Mouse (Mus musculus) activated CD4-positive, CD25-positive, alpha-beta regulatory T cell, adult 4 months (primary cell): ENCODE results near the gene BC100530. TPM values are rescaled to one million over a fixed set of nuclear protein-coding genes. Genes with fewer than 3 reads are reported as not detected.
"Not testable (repeated sequence)": the region's sequence is repeated elsewhere in the genome, so short reads cannot be mapped to it uniquely, and the experiment has no call there.

Source experiments
- ATAC-seq: one replicate; pipeline ENCODE4 v1.8.0; 2017
- polyA plus RNA-seq, 2 experiments: library from polyadenylated mRNA; unstranded; fragments of 100-300 nt; shearing (Covaris generic); gene quantifications; one replicate each; pipeline ENCODE4 v1.2.1; 2017

BC100530 gene
- polyA plus RNA-seq: not detected

GRCm38 (mm10) chr16:36367648-36368047 lies at the start of gene BC100530:
TSS of gene BC100530 (minus strand) at chr16:36367748.
- ATAC-seq: not testable (repeated sequence)

GRCm38 (mm10) chr16:36408357-36408756 lies 40.8 kb upstream of the BC100530 start, which contains the start of gene Stfa2:
TSS of gene Stfa2 (minus strand) at chr16:36408457.
- no peak for ATAC-seq

GRCm38 (mm10) chr16:36389060-36389459 lies 21.5 kb upstream of the BC100530 start:
- no peak for ATAC-seq

GRCm38 (mm10) chr16:36337171-36337570 lies 30.4 kb downstream of the BC100530 start:
- no peak for ATAC-seq

- ATAC-seq: no peak
Measured at GRCm38 (mm10) chr16:36334232-36334631, 33.3 kb downstream of the BC100530 start, which contains the start of gene BC117090. TSS of gene BC117090 (minus strand) at chr16:36334332.

- no peak for ATAC-seq
Measured at GRCm38 (mm10) chr16:36319286-36319685, 48.3 kb downstream of the BC100530 start.

GRCm38 (mm10) chr16:36316111-36316510 lies 51.4 kb downstream of the BC100530 start:
- ATAC-seq: not testable (repeated sequence)

Other genes with a start within 250 kb of the BC100530 start
- under 1 TPM in 1 of 2 experiments, not detected in 1; 0.37 TPM for gene Csta1, start 236.5 kb downstream of the BC100530 start, polyA plus RNA-seq
- gene Stfa2l1, start 210.9 kb downstream of the BC100530 start, polyA plus RNA-seq: not detected
- gene Gm5483, start 183.5 kb downstream of the BC100530 start, polyA plus RNA-seq: not detected
- not detected for gene Gm5416, start 157.3 kb downstream of the BC100530 start, polyA plus RNA-seq
- not detected for gene 2010005H15Rik, start 146.3 kb downstream of the BC100530 start, polyA plus RNA-seq
- gene Stfa1, start 90.8 kb downstream of the BC100530 start, polyA plus RNA-seq: not detected
- gene BC117090, start 33.4 kb downstream of the BC100530 start, polyA plus RNA-seq: not detected
- gene Stfa2, start 40.7 kb upstream of the BC100530 start, polyA plus RNA-seq: not detected
- not detected for gene Stfa3, start 87.6 kb upstream of the BC100530 start, polyA plus RNA-seq
- gene Casr, start 194.4 kb upstream of the BC100530 start, polyA plus RNA-seq: not detected